Mouse (Mus musculus): ENCODE results near the gene Ripk3.

The Ripk3 gene

DNA sequence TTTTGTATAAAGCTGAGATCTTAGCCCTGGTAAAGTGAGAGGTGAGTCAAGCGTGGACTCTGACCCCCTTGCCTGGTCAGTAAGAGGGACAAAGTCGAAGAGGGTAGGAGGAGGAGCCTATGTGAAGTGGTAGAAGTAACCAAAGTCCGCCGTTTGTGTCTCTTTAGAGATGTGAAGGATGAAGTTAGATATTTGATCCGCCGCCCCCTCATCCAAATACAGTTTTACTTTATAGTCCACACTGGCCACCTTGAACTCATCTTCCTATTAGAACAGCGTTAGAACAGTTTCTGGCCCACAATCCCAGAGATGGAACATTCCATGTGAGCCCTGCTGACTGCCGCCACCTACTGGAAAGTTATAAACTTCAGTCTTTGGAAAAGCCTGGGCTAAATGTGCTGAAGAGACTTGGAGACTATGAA, 30.3 kb downstream of the Ripk3 start, which contains the start of gene Cideb:
Gene Cideb (minus strand): TSS at position 96 of the 422 bp plus-strand sequence.
- DNase-seq, result peak; percentile 59 to 67

DNA sequence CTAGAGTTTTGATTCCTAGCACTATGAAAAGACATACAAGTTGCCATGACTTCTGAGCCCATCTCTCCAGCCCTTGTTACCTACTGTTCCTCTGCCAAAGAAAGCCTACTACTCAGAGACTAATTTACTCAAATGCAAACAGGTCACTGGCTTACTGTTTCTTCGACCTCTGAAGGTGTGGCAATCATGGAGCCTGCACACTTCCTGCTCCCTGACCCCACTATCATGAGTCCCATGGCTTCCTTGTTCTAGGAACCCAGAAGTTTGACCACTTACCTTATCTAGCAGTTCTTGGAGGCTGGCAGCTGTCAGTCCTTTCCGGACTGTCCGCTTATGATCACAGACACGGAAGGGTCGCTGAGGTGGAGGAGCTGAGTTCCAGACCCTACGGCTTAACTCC, 31.1 kb downstream of the Ripk3 start:
- no peak for DNase-seq

- DNase-seq, result no peak
These were observed 41.4 kb downstream of the Ripk3 start for GRCm38 (mm10) chr14:55747051-55747847.

DNA sequence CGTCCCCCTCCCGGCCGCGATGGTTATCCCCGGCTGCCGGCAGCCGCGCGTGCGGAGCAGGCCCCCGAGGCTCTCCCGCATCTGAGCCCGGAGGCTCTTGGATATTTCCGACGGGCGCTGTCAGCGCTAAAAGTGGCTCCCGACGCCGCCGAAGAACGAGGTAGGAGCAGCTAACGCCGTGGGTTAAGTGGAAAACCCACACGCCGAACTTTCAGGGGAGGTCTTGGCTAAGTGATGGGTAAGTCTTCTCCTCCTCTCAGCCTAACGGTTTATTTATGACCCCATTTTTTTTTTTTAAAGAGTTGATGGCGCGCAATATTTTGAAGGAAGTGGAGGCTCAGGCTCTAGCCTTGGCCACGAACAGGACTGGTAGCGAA, 42.8 kb downstream of the Ripk3 start:
- no peak for DNase-seq

DNA sequence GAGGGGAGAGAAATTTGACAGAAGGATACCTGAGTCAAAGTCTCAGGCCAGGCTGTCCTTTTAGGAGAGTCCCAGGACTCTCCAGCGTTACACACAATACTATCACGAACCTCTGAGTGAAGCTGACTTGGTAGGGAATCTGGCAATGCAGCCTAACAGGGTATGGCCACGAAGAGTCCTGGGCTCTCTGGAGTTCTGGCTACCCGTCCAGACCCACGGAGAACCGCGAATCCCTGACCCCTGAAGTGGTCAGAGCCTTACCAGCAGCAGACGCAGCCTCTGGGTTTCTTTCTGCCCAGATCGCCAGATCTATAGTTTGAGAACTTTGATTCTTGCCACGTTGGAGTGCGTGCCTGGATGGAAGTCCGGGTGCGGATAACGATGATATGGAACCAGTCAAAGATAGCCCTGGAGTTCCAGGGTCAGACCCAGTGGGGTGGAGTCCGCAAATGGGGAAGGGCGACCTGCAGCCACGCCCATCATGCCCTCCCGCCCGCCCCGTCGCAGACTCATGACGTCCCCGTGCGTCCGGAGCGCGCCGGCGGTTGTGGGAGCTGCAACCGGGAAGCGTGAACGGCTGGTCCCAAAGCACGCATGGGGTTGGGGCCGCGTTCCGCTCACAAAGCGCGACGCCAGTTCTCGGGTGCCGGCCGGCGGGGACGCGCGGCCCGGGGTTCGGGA, 43.3 kb downstream of the Ripk3 start, which contains the start of the genes Dhrs1 and Nop9:
Gene Dhrs1 (minus strand): TSS at position 511 of the 681 bp plus-strand sequence.
Gene Nop9 (plus strand): TSS at position 514 of the 681 bp plus-strand sequence.
- peak; percentile 88 to 91 for DNase-seq

- DNase-seq, result peak; percentile 92
These were observed 45.0 kb downstream of the Ripk3 start for GRCm38 (mm10) chr14:55743711-55744110.

DNA sequence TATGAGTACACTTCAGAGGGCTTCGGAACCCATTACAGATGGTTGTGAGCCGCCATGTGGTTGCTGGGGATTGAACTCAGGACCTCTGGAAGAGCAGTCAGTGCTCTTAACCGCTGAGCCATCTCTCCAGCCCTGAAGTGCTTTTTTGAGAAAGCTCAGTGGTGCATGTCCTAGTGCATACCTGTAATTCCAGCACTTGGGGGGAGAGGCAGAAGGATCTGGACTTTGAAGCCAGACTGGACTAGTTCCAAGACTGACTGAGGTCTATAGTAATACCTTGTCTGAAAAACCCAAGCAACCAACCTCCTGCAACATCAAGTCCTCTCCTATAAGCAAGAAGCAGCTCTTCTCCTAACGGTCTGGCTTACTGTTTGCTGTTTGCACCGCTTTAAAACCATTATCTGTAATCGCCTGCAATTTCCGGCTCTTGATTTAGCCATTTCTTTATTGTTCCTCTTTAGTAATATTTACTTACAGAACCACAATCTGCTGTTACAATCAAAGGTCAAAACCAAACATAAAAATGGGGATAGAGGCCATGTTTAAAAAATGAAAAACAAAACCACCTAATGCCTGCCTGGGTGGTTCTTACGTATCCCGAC, 51.5 kb downstream of the Ripk3 start:
- DNase-seq, result no peak

GRCm38 (mm10) chr14:55735758-55736157, 52.9 kb downstream of the Ripk3 start:
- DNase-seq, result no peak

- no peak for DNase-seq
These were observed 53.3 kb downstream of the Ripk3 start for GRCm38 (mm10) chr14:55735334-55735733.
